Comparison of ENCODE assay signal across 9 mouse cellular contexts in genomic region chrX:8271083-8271820, GRCm38 (mm10). TPM values are rescaled to one million over a fixed set of nuclear protein-coding genes. Genes with fewer than 3 reads are reported as not detected.
DNase-seq lines count a peak whose midpoint lies in the region; ATAC-seq and TF ChIP-seq lines count a peak whose summit lies in the region.
"Had no signal": no experiment of that assay in that cellular context is flagged by ENCODE, and none has a peak within 500 bp of the region (broad histone marks: within the 10 kb centered on the region; RNA-seq: fewer than 3 reads in every experiment).

TSS of gene Slc38a5 (plus strand) at chrX:8271133.

- ATAC-seq in lung, embryonic 14.5 days (ENCODE audit: insufficient read depth), result no peak
- no peak for ATAC-seq in intestine, embryonic 16.5 days
- ATAC-seq in midbrain, postnatal 0 days (ENCODE audit: low FRiP score), result no peak

- peak within 1 kb of the TSS; percentile 36 for H3K4me3 ChIP-seq in lung, embryonic 14.5 days (ENCODE audit: low read depth, low read length)
- peak within 1 kb of the TSS; percentile 3; the same call in 1 of the 2 replicates for H3K4me3 ChIP-seq in intestine, embryonic 16.5 days (ENCODE audit: low read length)
- peak within 1 kb of the TSS; percentile 12; the same call in 1 of the 2 replicates for H3K4me3 ChIP-seq in midbrain, postnatal 0 days (ENCODE audit: low read depth, low read length)

- no peak for TF ChIP-seq CTCF in lung, embryonic 14.5 days (IDR thresholded peaks at IDR 0.05; ENCODE audit: low read depth)
- TF ChIP-seq CTCF in midbrain, postnatal 0 days (IDR thresholded peaks at IDR 0.05), result no peak

- H3K4me2 ChIP-seq in lung, embryonic 14.5 days, result peak within 1 kb of the TSS; percentile 53
- H3K4me2 ChIP-seq in intestine, embryonic 16.5 days (ENCODE audit: low read depth, low read length), result peak within 1 kb of the TSS; percentile 37
- H3K4me2 ChIP-seq in midbrain, postnatal 0 days (ENCODE audit: low read depth, low read length, poor library complexity, severe bottlenecking), result peak within 1 kb of the TSS; percentile 24; the same call in 1 of the 2 replicates

- H3K9ac ChIP-seq in lung, embryonic 14.5 days, result peak within 1 kb of the TSS; percentile 43
- no peak within 1 kb of the TSS for H3K9ac ChIP-seq in intestine, embryonic 16.5 days (ENCODE audit: low read depth, low read length)
- H3K9ac ChIP-seq in midbrain, postnatal 0 days (replicated peaks; ENCODE audit: low read length, poor library complexity, severe bottlenecking), result no peak within 1 kb of the TSS

- peak; percentile 3 for DNase-seq in embryo, embryonic 10.5 days (ENCODE audit: low spot score)
- no peak for DNase-seq in embryo, embryonic 9.5 days (ENCODE audit: extremely low spot score)
- DNase-seq in lung, embryonic 14.5 days, result no peak
- DNase-seq in lung, postnatal 36 days, result no peak
- no peak for DNase-seq in midbrain, postnatal 0 days (ENCODE audit: low spot score)
- no peak for DNase-seq in urinary bladder, postnatal 14 days (ENCODE audit: low spot score)
- DNase-seq in cerebellum, postnatal 14 days, result no peak
- DNase-seq: heart, postnatal 14 days had no signal

- H3K4me1 ChIP-seq in lung, embryonic 14.5 days (ENCODE audit: insufficient read depth), result no peaks in the 10 kb centered on the region
- no peaks in the 10 kb centered on the region for H3K4me1 ChIP-seq in intestine, embryonic 16.5 days (ENCODE audit: control insufficient read depth, insufficient read depth, low read length)
- H3K4me1 ChIP-seq in midbrain, postnatal 0 days (ENCODE audit: insufficient read depth, low read length), result no peaks in the 10 kb centered on the region

- H3K27me3 ChIP-seq in lung, embryonic 14.5 days (ENCODE audit: insufficient read depth, low read length), result no peaks in the 10 kb centered on the region
- no peaks in the 10 kb centered on the region for H3K27me3 ChIP-seq in intestine, embryonic 16.5 days (replicated peaks; ENCODE audit: control insufficient read depth, insufficient read depth, low read length)
- H3K27me3 ChIP-seq in midbrain, postnatal 0 days (ENCODE audit: insufficient read depth, low read length), result no peaks in the 10 kb centered on the region

- WGBS in lung, embryonic 14.5 days, result 10% methylated on average over 14 of the region's 15 CpGs
- 20% methylated on average over 13 of the region's 15 CpGs for WGBS in intestine, embryonic 16.5 days
- WGBS in midbrain, postnatal 0 days, result 27% methylated on average over 9 of the region's 15 CpGs

- H3K27ac ChIP-seq in lung, embryonic 14.5 days (ENCODE audit: low read depth), result peak within 1 kb of the TSS; percentile 63
- no peak within 1 kb of the TSS for H3K27ac ChIP-seq in intestine, embryonic 16.5 days (ENCODE audit: low read length)
- no peak within 1 kb of the TSS for H3K27ac ChIP-seq in midbrain, postnatal 0 days (ENCODE audit: low read depth, low read length)

- H3K9me3 ChIP-seq in lung, embryonic 14.5 days (ENCODE audit: low read depth, low read length), result no peaks in the 10 kb centered on the region
- no peaks in the 10 kb centered on the region for H3K9me3 ChIP-seq in intestine, embryonic 16.5 days (ENCODE audit: control insufficient read depth, low read length)
- no peaks in the 10 kb centered on the region for H3K9me3 ChIP-seq in midbrain, postnatal 0 days (ENCODE audit: low read length)

- no peaks in the 10 kb centered on the region for H3K36me3 ChIP-seq in lung, embryonic 14.5 days (ENCODE audit: insufficient read depth)
- H3K36me3 ChIP-seq in intestine, embryonic 16.5 days (ENCODE audit: control insufficient read depth, insufficient read depth, low read length), result no peaks in the 10 kb centered on the region
- no peaks in the 10 kb centered on the region for H3K36me3 ChIP-seq in midbrain, postnatal 0 days (ENCODE audit: insufficient read depth, low read length)

RNA-seq across cellular contexts. Expression of gene Slc38a5, which starts in this region (rescaled TPM):
- 92.9 and 105 TPM in 2 replicates for polyA plus RNA-seq in lung, embryonic 14.5 days (2014; fragmentation: Nextera tagmentation; extraction: Ambion mirVana)
- polyA plus RNA-seq in intestine, embryonic 16.5 days (2015; fragmentation: Nextera tagmentation; extraction: Ambion mirVana), result 9.5 and 11.0 TPM in 2 replicates
- total RNA-seq in midbrain, postnatal 0 days (2014; rRNA removed), result 14.4 and 22.4 TPM in 2 replicates
- polyA plus RNA-seq in midbrain, postnatal 0 days (2015; fragmentation: Nextera tagmentation; extraction: Ambion mirVana), result 17.1 and 17.5 TPM in 2 replicates
